Mouse (Mus musculus): ENCODE data around the gene Ovgp1.
"Not testable (repeated sequence)": the region's sequence is repeated elsewhere in the genome, so short reads cannot be mapped to it uniquely, and the experiment has no call there.

Ovgp1 gene

DNA sequence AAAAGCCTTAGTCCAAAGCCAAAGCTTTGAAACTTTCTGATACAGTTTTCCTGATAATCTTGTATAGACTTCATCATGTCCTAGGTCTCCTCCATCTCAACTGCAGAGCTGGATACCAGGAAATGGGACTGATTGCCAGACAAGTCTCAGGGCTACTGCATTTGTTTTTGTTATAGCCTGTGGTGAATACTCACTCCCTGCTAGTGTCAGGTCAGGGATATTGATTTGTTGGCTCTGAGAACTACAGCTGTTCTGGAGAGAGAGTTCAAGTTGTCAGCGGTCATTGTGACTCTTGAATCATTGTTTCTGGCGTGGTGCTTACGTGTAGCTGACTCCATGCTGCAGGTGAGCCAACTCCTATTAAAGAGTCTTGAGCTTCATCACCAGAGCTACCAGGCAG is at the start of gene Ovgp1:
TSS of gene Ovgp1 (plus strand) at position 301 of the 400 bp plus-strand sequence.
- no peak for DNase-seq

DNA sequence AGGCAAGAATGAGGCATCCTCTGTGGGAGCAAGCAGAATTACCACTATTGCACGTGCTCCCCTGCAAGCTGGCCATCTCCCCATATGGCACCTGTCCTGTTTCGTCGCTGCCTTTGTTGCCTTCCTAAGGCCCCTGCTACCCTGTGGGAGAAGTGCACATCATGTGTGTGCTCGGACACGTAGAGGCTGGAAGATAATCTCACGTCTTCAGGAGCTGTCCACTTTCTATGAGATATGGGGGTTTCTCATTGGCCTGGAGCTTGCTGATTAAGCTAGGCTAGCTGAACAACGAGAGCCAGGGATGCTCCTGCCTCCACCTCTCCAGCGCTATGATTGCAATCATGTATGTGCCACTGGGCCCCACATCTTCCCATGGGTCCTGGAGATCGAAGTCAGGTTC is 48.9 kb upstream of the Ovgp1 start:
- no peak for DNase-seq

DNA sequence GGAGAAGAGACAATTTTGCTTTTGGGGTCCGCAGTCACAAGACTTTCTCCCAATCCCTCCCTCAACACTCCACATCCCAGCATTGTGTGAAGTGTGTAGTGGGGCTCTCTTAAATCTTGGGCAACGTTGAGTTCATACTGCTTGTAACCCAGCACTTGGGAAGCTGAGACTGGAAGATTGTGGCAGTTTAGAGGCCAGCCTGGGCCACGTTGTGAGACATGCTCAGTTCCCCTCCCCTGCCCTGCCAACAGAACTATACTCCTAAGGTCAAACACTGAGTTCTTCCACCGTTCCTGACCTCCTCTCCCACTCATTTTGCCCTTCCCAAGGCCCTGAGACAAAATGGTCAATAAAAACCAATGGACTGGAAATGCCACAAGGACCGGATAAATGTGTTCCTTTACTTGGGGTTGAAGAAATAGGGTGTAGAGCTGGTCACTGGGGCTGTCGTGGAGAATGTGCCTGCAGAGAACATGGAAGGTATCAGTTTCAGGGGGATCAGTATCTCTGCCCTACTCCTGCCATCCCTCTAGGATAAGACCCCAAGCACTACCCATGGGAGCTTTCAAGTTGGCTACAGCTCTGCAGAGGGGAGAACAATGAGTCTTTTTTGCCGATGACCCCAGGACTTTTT is 45.8 kb upstream of the Ovgp1 start:
- peak in 1 of 2 experiments; percentile 29 for DNase-seq

DNA sequence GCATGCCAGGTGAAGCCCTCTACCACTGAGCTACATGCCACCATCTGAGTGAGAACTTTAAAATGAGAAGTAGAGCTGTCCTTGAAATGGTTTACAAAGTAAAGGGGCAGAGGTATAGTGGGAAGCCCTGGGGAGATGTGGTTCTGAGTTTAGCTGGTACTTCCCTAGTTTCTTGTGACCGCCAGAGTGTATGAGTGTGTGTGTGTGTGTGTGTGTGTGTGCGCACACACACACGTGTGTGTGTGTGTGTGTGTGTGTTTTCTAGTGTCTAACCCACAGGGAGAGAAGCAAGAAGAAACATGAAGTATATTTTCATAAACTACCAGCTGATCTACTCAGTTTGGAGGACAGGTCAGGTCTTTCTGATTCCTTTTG is 45.3 kb upstream of the Ovgp1 start:
- DNase-seq, result no peak

DNA sequence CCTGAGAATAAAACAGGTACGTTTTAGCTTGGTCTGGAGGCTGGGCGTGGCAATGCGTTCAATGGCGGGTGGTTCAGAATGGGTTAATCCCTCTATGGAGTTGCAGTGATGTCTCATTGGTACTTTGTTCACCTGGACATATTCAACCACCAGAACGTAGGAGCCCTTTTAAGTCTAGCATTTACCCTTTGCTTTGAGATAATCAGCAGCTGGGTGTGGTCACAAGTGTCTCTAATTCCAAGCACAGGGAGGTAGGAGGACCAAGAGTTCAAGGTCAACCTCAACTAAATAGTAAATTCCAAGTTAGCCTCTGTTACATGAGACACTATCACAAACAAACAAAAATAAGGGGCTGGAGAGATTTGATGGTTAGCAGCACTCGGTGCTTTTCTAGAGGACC is 44.7 kb upstream of the Ovgp1 start:
- DNase-seq, result no peak

DNA sequence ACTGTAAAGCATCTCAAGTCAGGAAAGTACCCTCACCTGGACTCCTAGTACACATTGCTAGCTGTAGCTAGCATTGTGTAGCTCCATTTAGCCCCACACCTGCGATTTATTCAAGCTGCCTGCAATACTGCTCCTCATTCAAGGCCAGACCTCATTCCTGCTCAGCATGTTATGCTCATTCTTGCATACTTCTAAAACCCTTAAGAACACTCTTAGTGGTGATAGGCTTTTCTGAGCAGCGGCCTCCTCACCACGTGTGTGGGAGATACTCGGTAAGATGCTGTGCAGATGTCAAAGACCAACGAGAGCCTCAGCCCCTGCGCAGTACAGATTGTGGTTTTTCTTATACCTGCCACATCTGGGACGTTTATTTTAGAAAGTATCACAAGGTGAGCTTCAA is 43.7 kb upstream of the Ovgp1 start:
- no peak for DNase-seq

DNA sequence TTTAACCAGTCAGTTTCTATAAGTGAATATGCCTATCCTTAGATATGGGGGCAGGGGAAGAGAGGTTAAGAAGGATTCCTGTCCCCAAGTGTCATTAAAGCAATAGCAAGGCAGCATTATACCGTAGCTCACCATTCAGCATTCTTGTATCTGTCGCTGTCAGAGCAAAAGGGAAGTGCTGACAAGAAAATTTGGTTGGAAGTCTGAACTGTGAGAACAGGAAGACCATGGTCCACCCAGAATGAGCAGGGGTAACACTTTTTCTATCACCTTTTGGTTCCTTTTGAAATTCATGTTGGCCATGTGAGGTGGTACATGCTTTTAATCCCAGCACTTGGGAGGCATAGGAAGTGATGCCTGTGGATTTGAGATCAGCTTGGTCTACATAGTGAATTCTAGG is 42.4 kb upstream of the Ovgp1 start:
- no peak for DNase-seq

DNA sequence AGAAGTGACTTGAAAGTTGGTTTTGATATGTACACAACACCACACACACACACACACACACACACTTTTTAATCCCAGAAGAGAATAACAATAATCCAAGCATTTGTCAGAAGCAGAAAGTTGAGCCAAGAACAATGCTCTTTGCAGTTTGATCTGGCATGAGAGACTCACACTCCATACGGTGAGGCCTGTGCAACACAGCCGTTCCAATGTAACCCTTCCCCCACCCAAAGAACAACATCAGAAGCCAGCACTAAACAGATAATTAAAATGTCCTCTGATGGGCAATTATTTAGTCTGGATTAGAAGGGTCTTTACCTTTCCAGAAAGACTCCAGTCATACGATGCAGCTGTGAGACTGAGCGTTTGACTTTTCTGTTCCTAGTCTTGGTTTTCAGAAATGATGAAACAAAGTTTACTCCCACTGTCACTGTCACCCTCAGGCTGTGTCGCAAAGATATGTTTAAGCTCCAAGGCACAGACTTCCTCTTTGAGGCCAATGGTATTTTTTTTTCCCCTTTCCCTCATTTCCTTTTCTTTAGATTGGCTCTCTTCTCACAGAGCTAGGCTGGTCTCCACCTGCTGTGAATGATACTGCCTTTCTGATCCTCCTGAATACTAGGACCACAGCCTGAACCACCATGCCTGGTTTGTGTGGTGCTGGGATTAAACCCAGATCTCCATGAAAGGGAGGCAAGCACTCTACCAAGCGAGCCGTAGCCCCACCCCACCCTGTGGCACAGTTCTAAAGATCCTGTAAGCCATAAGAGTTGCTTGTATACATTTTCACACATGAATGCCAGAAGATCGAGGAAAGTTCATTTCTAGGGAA is 41.1 kb upstream of the Ovgp1 start, which contains the start of gene I830077J02Rik:
TSS of gene I830077J02Rik (minus strand) at position 425 of the 832 bp plus-strand sequence.
- no peak for DNase-seq

DNA sequence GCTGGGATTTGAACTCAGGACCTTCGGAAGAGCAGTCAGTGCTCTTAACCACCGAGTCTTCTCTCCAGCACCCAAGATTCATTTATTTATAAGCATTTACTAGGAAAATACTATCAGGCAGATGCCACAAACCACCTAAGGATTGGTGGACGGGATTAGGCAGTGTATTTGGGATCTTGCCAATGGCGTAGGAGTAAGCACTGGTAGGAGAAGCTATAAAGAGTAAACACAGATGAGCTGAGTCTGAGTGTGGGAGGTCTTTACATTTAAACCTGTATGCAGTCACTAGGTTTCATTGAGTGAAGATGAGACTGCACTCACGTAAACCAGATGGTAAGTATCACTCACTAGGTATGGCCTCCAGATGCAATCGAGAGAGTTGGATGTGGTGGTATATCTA is 39.6 kb upstream of the Ovgp1 start:
- DNase-seq, result no peak

DNA sequence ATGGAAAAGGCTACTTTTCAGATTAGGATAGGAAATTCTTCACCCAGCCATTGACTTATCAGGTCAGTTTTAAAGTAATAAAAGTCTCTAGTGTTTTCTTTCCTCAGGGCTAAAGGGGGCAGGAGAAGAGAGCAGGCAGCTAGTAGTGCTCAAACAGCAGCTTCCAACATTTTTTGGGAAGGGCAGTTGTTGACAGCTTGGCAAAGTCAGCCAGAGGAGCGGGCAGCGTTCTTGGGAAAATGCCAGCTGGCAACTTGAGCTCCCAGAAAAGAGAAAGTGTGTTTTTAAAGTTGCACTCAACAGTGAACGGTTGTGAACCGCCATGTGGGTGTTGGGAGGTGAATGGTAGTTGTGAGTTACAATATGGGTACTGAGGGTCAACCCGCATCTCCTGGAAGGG is 38.5 kb upstream of the Ovgp1 start:
- DNase-seq, result peak; percentile 63 to 82

DNA sequence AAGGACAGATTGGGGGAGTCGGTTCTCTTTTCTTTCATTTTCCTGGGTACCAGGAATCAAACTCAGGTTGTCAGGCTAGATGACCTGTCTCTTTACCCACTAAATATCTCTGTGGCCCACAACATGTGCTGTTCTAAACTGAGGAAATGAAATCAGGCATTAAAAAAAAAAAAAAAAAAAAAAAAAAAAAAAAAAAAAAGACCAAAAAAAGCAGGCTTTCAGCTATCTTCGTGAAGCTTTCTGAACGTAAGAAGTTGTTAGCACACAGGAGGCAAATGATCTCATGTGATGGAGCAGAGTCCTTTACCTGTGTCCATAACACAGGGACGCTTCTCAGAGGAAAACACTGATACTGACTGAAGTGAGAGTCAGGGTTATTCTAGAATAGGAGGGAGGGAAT is 37.4 kb upstream of the Ovgp1 start:
- no peak for DNase-seq

DNA sequence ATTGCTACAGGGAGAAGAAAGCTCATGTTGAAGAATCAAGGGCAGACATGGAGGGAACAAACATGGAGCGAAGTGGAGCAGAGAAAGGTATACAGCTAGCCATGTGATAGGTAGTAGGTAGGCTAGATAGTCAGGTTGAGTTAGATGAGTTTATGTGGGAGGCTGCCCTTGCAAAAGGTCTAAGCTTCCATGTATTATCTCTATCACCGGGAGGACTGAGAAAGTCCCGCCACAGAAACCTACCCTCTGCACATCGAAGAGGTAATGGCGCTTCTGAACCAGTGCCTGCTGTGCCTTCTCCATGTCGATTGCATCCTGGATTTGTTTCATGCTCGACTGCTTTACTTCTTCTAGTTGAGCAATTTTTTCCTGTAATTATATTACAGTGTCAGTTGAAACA is 22.2 kb upstream of the Ovgp1 start:
- no peak for DNase-seq

DNA sequence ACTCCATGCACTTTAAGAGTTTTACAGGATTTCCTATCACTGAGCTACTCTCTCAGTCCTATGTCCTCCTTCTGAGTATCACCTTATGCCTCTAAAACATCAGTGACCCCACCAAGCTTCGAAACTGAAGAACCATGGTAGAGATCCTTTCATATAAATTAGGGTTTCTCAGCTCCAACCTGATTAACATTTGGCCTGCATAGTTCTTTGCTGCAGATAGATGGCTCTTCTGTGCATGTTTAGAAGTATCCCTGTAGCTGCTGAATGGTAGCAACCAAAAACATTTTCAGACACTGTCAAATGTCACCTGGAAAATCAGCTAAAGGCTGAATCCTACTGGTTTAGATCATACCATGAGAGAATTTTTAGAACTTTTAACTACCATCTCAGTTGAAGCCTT is 16.3 kb upstream of the Ovgp1 start:
- DNase-seq, result no peak

DNA sequence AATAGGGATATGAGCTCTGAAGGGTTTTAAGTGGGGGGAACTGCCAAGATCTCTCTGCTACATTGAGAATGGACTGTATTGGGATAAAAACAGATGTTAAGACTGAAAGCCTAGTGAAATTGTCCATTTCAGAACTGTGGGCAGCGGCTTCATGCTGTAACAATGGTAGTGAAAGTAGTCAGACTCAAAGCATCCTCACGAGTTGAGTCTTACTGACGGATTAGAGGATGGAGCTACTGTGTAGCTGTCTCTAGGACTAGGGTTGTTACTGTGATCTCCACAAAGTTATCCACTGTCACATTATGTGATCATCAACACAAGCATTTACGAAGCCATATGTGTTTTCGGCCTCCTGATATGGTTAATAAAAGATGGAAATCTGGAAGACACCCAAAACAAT is 15.3 kb upstream of the Ovgp1 start:
- no peak for DNase-seq

DNA sequence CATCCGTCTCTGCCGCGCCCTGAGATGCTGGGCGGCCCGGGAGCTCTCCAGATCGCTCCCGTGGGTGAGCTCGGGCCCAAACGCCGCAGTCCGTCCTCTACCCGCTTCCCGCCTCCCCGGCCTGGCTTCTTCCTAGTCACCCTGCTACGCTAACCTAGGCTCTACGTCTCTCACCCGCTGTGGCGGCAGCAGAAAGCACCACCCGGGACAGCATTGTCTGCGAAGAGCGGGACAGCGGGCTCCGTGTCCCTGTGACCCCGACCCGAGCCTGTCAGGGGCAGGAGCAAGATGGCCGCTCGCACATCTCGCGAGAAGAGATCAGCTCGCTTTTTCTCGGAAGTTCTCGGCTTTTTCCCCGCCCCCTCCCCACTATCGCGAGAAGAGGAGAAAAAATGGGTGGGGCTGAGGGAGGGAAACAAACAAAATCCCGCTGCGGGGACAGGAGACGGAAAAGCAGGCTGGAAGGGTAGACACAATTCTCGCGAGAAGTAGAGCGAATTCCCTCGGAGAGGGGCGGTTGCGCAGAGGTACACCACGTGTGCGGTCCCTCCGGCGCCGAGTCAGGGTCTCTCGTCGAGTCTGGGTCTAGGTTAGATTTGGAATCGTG is 14.4 kb upstream of the Ovgp1 start, which contains the start of gene Wdr77:
TSS of gene Wdr77 (plus strand) at position 396 of the 607 bp plus-strand sequence.
- DNase-seq, result peak; percentile 97 to 98

DNA sequence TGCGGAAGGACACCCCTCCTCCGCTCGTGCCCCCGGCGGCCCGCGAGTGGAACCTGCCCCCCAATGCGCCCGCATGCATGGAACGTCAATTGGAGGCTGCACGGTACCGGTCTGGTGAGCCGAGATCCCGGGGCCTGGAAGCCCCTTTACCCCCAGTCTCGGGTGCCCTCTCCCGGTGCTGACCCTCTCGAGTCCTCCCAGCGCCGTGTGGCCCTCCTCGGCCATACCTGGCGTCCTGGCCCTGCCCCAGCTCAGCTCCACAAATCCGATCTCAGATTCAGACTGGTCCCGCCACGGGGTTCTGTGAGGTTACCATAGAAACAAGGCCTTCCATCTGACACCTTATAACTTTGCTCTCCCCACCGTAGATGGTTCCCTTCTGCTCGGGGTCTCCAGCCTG is 13.9 kb upstream of the Ovgp1 start:
- DNase-seq, result peak in 1 of 2 experiments; percentile 6

DNA sequence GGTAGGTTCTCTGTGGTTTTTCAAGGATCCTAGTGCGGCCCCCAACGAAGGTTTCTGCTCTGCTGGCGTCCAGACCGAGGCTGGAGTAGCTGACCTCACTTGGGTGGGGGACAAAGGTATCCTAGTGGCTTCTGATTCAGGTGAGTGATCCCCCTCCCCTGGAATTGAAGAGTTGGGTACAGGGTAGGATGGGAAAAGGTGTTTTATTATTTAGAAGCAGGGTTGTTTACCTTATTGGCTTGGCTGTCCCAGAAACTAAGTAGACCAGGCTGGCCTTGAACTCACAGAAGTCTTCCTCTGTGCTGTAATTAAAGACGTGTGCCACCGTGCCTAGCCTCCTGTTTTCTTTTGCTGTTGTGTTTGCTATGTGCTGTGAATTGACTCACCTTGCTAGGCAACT is 13.5 kb upstream of the Ovgp1 start, which contains the start of gene Atp5f1:
TSS of gene Atp5f1 (minus strand) at position 101 of the 400 bp plus-strand sequence.
- no peak for DNase-seq

DNA sequence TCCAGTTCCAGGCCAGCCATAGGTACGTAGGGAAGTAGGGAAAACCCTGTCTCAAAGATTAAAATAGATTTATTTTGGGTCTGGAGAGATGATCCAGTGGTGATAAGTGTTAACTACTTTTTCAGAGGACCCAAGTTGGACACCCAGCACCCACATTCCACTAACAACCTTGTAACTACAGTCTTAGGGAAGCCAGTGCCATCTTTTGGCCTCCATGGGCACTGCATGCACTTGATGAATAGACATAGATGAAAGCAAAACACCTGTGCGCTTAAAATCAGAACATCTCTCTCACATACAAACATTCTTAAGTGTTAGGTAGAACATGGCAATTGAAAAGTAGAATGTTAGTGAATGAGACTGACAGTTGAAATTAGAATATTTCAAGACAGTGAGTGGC is 12.8 kb upstream of the Ovgp1 start:
- DNase-seq, result peak; percentile 4 to 32

DNA sequence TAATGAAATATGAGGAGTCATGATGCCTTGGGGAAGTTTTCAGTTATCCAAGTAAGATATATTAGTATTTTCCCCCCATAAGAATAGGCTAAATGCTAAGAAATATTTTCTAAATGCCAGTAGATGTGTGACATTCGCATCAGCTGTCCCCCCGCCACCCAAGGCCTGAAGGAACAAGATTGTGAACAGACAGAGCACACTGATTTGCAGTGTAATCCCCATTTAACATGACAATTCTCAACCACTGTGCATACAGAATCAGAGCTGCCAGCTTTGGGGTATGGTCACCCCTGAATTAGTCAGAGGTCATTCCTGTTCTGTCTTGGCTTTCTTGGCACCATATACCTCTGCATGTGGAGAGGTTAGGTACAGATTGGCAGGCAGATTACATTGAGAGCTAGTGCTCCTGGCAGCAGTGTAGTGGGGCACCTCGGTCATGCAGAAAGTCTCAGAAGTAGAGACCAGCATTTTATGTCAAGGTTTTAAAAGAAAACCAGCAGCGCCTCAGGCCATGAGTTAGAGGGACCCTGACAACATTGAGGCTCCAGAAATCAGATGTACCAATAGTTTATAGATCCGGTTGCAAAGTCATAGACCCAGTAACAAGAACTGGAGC is 1.6 kb upstream of the Ovgp1 start:
- DNase-seq, result no peak

DNA sequence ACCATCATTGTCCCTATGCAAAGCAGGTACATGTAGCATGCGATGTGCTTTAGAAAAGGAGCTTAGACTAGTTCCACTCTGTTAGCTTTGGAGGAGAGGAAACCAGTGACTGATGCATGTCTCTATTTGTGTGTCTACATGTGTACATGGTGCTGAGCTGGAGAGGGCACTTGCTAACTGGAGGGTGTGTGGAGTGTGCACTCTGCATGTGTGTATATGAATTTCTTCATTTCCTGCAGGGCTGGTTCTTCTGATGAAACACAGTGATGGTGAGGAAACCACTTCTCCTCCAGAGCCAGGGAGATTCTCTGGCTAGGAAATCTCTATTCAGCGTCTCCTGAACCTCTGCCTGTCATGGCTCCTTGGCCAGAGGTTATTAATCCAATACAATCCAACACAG is 663 bp downstream of the Ovgp1 start:
- DNase-seq, result no peak

DNA sequence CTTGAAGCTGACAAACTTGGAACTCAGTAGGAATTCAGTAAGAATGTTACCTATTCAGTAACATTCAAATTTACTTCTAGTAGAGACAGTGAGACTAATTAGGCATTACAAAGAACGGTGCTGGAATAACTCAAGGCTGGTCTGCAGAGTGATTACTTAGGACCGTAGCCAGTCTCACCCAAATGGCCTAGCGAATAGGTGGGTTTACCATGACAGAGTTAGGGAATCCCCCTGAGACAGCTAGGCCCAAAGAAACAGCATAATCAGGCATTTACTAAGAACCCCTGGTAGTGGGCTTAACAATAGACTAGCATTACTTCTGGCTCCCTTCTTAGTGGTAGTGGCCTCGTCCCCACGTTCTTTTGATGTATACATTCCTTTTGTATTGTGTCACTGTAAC is 16.1 kb downstream of the Ovgp1 start:
- not testable (repeated sequence) for DNase-seq

DNA sequence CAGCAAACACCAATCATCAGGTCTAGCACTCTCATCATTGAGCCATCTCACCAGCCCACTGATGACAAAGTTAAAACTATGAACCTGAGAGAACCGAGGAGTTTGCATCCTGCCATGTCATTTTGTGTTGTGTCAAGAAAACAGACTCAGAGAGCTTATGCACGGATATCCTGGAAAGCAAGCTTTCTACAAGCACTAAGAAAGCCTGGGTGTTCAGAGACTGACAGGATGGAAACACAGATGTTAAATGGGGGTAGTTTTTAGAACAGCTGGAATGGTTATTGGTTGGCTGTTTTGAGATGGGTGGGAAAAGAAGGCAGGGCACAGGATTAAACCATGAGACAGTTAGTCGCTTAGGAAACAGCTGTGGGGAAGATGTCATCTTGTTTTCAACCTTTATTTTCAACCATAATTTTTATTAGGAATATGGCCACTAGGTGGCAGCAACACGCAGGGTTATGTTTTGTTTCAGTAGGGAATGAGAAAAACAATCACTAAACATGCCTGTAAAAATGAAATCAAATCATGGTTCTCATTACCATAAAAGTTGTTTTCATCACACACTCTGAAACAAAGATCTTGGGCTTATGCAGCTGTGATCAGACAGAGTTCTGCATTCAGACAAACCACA is 18.3 kb downstream of the Ovgp1 start:
- DNase-seq, result peak; percentile 27 to 72

DNA sequence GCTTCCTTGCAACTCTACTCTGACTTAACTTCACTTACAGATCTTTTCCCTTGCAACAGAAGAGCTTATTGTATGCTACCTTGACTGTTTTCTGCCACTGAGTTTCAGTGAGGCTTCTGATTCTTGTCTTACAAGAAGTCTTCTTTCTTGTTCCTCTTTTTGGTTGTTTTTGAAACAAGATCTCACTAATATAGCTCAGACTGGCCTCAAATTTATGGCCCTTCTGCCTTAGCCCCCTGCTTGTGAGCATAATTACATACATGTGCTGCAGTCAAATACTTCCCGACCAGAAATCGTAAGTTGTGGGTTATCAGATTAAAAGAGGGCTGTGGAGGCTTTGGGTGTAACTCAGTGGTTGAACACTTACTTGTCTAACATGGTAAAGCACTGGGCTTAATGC is 21.2 kb downstream of the Ovgp1 start:
- DNase-seq, result no peak

Data from kidney, postnatal 36 days (tissue).